Mouse (Mus musculus): ENCODE measurements around the gene Phactr2.

The Phactr2 gene

DNA sequence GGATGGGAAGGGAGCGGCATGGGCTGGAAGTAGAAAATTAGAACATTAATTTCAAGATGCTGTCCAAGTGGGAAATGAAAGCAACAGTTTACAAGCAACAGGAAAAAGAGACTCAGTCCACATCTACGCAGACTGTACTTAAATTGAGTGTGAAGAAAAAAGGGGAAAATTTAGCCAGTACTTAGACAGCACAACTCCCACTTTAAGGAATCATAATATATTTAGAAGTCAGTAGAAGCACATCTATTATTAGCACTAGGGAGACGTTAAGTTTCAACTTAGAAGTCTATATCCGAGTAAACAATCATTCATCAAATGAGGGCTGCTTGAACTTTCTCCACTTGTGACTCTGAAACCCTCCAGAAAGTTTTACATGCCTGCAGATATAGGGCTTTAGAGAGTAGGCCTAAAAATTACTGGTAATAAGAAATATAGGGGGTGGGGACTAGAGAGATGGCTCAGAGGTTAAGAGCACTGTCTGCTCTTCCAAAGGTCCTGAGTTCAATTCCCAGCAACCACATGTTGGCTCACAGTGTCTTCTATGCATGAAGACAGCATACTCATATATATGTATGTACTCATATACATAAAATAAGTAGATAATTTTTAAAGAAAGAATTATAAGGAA lies 142.7 kb downstream of the Phactr2 start:
- DNase-seq (ENCODE audit: low spot score), result no peak

DNA sequence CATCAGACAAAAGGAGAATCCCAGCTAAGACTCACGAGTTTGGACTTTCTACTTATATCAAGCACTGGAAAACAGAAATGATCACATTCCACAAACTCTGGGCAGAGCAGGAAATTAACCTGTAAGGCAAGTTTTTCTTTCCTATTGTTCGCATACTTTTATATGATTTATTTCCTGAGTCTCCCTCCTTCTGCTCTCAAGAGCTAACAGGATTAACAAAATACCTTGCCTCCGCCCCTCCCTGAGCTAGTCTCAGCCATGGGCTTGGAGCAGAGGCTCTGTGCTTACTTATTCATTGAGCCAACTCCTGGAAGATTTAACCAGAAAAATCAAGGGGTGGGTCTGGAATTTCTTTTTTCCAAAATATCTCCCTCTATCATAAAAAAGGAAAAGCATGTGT lies 145.6 kb downstream of the Phactr2 start:
- DNase-seq (ENCODE audit: low spot score), result peak; percentile 46

DNA sequence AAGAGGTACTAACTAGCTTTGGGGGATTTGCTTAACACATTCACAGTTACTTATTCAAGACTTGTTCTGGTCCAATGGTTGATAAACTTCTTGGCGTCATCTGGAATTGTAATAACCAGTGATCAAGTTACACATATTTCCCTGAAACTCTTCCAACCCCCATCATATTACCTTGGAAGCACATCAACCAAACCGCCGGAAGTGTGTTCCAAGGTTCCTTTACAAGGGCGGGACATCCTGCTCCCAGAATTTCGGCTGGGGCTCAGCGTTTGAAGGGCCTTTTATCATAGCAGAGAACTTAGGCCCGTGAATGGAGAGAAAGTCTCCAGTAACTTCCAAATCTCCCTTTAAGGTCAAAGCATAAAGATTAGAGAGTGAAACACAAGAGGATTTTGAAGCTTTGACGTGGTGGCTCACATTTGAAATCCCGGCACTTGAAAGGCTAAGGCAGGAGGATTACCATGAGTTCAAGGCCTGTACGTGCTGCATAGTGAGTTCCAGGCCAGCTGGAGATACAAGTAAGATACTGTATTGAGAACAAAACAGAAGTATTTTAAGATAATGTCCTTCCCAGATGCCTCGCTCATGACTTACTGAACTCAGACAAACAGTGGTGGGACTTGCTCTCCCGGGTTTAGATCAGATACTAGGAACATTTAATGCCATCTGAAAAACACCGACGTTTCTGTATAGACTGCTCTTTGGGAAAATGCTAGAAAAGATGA lies 147.9 kb downstream of the Phactr2 start:
- DNase-seq (ENCODE audit: low spot score), result no peak

DNA sequence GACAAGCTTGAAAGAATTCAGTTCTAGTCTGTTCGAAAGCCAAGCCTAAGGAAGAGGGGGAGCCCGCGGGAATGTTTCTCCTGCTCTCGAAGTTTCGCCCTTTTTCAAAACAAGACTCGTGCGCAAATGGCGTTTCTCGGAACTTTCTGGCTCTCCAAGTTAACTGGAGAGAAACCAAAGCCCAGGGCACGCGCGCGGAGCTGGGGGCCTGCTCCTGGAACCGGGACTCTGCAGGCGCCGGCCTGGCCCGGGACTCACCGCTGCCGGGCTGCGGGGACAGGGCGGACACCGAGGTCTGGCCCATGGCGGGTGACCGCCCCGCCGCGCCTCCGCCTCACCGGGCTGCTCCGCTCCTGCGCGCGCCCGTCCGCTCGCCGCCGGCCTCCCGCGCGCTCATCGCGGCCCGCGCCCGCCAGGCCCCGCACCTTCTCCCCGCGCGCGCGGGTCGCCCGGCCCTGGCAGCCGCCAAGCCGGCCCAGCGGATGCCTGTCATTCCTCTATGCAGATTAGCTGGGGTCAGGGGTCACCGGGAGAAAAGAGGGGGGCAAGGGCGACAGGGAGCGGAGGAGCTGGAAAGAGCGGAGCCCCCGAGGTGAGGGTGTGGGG lies 150.3 kb downstream of the Phactr2 start:
- DNase-seq (ENCODE audit: low spot score), result peak; percentile 75

DNA sequence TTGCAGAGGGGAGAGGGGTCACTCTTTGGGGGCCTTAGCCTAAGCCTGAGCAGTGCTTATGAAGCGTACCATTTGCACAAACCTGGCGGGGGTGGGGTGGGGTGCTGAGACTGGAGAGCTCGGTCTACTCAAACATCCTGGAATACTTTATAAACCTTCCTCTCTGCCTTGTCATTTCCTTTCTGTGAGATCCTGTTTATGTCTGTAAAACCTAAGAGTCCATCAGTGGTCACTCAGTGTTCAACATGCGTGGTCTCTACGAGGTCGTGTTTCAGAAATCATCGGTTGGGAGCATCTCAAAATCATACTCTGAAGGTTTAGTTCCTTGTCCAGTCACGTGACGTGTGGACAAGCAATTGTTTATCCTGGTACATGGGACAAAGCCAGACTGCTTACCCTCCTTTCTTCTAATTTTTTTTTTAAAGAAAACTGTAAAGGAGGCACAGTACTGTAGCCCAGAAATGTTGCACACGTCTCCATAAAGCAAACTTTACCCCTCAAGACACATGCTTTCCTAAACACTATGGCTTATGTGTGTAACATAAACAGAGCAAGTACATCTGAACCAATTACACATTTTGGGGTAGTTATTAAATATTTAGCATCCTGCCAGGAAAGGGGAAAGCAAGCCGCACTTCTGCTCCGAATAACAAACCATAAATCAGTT lies 150.9 kb downstream of the Phactr2 start:
- peak; percentile 13 for DNase-seq (ENCODE audit: low spot score)

DNA sequence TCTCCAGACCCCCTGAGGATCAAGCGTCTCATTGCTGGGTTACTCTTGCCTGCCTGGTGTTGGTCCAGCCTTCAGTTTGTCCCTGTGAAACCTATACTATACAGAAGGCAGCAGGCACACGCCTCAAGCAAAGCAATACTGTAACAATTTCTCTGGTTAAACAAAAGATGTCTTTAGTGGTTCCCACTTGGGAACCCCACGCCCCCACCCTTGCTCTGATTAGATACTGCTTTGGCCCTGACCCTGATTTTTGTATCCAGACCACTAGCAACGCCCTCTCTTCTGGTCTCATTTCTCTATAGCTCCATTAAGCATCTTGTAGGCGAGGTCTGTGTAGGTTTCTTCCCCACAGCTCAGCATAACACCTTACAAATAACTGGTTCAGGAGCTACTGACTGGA lies 159.2 kb downstream of the Phactr2 start:
- no peak for DNase-seq (ENCODE audit: low spot score)

DNA sequence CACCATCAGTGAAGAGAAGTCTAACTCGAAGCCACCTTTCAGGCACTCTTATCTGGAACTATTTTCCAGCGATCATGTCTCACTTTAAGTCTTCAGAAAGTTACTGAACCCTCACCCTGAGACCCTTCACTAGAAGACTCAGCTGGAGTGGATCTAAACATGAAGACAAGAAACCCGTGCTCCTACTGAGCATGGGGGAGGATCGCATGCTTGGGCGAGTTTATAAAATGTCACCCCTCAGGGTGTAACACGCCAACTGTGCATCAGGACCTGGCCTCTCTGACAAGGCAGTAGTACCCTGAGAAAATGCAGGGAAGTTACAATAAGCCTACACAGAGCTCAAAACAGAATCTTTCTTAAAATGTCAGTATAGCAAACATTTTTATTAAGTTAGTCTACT lies 161.6 kb downstream of the Phactr2 start:
- DNase-seq (ENCODE audit: low spot score), result no peak

DNA sequence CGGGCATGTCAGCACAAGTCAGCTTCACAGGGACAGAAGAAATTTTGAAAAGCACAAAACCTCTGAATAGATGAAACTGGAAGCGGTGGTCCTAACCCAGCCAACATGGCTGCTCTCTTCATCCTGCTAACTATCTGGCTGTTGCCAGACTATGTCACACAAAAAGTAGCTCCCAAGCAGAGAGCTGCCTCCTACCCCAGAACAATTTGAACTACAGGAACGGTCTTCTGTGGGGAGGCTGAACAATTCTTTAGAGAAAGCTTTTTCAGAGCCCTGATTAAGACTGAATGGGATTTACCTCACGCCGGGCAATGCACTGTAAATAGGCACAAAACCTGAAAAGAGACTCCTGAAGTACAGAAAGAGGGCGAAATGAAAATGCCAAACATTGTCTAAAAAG lies 162.6 kb downstream of the Phactr2 start:
- DNase-seq (ENCODE audit: low spot score), result no peak

DNA sequence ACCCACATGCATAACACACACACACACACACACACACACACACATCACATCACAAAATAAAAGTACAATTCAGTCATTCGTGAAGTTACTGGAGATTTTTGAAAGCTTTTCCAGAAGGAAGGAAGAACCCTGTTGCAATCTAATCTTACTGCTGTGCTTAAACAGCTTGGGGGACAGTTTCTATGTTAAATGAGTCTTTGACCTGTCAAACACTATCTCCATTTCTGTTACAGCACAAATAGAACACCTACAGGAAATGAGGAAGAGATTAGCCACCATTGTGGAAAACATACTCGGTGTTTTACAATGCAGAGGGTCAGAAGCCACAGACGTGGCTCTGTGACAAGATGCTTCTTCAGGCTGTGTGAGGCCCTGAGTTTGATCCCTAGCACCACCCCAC lies 164.1 kb downstream of the Phactr2 start:
- no peak for DNase-seq (ENCODE audit: low spot score)

DNA sequence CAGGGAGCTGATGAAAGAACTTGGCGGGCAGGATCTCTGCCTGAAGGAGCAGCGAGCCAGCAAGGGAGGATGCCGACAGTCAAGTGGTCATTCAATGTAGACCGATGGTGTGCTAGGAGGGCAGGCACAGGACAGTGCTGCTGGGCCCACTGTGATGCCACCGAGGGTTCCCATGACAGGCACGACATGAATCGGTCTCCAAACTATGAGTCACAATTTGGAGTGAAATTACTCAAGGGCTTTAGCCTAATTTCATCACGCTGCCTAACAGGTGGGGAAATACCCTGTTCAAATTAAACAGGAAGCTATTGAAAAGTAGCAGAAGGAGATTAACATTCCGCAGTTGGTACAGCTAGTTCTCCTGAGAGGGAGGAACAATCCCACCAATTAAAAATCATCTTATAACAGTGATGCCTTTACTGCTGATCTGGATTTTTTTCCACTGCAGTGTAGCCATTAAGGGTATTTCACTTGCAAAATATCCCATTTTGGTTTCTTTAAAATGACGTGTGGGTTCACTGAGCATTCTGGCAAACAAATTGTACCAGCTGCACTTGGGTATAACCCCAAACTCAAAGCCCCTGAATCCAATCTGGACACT lies 169.5 kb downstream of the Phactr2 start:
- DNase-seq (ENCODE audit: low spot score), result no peak

DNA sequence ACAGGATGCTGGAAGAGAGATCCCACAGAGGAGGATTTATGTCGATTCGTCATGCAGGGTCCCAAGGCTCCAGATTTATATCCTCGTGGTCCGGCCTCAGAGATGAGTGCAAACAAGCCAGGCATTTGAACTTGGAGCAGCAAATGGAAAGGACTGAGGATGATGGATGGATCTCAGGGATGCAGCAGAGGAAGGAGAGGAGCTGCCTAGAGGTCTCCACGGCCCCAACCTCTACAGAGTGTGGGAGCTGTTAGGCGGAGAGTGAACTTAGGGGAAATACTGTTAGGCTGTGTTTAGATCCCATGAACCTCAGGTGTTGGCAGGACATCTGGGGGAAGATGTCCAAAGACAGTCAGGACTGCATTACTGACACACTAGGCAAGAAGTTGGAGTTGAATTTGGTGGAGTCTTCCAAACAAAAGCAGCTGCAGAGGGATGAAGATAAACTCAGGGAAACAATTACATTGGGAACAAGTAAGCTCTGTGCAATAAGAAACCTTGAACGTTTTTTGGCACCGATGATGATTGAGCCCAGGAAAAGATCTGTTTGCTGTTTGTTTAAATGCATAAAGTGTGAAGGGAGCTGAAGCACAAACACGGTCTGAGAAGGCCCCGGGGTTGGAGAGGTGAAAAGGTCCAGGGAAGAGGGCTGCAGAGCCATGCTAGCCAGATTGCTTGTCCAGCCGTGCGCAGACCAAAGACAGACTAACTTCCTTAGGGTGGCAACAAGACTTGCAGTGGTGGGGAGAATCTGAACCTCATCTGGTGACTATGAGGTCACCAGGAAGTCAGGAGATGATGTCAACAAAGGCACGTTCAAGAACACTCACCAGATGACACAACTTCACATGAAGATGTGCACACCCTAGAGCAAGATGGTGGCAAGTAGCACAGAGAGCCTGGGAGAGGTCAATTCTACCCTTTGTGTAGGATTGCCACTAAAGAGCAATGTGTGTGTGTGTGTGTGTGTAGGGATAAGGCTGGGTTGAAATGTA lies 170.6 kb downstream of the Phactr2 start:
- DNase-seq (ENCODE audit: low spot score), result no peak

DNA sequence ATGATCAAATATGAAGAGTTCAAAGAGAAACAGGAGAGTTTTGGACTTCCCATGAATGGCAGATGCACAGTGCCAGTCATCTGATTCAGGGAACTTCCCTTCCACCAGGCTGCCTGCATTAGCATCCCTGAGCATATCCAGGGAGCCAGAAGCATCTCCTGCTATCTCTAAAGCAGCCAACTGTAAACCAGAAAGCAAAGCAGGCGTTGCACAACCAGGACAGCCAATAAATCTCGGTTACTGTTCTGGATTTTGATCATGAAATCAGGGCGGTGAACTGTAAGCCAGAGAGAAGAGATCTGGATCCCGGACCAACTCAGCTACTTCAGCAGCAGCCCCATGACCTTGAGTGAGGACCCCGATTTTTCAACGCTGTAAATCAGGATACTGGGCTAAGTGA lies 173.6 kb downstream of the Phactr2 start:
- peak; percentile 23 for DNase-seq (ENCODE audit: low spot score)

DNA sequence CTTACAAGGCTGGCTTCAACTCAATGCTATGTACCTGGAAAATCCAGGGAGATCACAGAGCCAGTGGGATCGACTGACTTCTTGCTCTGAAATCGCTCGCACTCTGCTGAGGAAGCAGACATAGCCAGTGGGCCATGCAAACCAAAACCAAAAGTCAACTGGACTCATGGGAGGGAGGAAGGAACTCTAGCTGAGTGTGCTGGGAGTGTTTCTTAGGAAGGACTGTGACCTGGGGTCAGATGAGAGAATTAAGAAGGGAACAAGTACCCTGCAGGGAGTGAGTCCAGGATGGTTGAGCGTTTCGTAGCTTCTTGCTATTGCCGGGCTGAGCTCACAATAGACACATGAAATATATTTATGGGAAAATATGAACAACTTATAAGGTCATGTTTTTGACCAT lies 174.0 kb downstream of the Phactr2 start:
- DNase-seq (ENCODE audit: low spot score), result no peak

DNA sequence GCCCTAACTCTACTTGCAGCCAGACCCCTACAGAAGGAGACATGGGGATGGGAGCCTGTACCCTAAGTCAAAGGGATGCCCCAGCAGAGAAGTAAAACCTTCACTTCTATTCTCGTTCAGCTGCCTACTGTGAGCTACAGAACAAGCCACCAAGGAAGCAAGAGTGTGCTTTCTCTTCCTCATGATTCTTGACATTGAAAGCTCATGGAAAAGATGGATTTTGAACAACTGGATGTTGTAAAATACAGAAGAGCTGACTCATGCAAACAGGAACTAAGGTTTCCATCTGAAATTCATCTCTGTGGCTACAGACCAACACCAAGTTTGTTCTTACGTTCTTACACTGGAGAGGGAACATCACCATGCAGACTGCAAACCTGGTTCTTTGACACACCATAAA lies 179.3 kb downstream of the Phactr2 start:
- no peak for DNase-seq (ENCODE audit: low spot score)

DNA sequence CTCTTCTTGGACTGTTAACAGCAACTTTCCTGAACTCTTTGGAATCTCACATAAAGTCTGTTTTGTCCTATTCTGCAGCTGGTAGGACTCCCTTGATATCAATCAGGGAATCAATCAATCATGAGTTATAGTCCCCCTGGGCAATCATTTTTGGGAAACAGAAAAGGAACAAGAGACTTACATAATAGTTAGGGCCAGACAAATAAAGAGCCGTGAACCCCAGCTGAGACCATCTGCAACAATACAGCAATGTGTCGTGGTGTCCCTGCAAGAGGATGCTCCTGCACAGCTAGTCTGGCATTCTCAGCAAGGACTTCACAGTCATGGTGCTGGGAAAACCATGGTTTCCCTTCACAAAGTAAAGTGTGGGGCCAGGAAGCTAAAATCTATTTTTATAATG lies 182.2 kb downstream of the Phactr2 start:
- DNase-seq (ENCODE audit: low spot score), result no peak

DNA sequence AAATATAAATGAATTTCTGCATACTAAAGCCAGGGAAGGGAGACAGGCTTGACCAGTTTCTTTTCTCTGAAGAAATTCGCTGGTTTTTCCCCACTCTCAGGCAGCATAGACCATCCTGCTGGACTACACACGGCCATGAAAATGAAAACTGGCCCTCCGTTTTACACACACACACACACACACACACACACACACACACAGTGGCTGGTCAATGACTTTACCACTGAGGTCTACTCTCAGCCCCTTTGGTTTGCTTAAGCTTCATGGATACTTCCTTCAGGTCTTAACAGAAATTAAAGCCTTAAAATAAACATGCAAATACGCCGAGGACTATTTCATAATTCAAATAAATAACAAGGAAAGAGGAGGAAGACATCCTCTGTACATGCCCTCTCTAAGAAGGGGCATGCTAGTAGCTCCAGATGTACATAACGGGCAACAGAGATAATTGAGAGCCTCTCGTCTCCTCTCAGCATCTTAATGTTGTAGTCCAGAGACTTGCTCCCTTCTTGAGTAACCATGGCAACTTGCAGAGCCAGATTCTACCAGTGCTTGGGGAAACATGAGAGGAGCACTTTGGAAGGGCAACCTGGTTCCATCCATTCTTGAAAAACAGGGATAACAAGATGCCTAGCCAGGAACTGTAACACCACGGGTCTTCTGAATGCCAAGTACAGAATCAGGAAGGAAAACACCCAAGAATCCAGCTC lies 184.8 kb downstream of the Phactr2 start:
- DNase-seq (ENCODE audit: low spot score), result no peak

DNA sequence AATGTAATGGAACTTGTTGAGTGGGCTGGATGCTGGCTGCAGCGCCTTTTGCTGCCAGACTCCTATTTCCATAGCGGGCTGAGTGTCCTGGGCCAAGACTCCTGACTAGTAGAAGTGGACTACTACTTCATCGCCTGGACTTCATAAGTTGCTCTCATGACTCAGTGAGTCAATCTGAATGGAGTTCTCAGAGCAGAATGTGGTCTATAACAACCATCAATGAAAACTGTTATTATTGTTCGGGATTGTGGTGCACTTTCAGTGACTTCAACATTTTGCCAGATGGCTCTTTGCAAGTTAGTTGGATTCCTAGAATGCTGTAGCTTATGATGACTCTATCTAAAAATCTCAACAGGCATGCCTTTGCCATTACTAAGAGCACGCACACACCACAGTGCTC lies 185.9 kb downstream of the Phactr2 start:
- no peak for DNase-seq (ENCODE audit: low spot score)

DNA sequence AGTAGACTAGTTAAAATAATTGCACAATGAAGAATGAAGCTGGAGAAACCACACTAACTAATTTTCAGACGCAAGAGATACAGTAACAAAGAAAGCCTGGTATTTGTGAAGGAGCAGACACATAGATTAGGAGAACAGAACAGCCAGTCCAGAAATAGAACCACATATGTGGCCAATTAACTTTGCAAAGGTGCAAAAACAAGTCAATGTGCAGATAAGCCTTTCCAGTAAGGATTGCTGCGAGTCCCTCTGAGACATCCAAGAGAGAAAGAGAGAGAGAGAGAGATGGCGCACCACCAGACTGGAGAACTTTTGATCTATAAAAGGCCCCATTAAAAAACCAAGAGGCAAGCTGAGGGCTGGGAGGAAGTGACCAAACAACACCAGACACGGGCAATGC lies 190.8 kb downstream of the Phactr2 start:
- no peak for DNase-seq (ENCODE audit: low spot score)

DNA sequence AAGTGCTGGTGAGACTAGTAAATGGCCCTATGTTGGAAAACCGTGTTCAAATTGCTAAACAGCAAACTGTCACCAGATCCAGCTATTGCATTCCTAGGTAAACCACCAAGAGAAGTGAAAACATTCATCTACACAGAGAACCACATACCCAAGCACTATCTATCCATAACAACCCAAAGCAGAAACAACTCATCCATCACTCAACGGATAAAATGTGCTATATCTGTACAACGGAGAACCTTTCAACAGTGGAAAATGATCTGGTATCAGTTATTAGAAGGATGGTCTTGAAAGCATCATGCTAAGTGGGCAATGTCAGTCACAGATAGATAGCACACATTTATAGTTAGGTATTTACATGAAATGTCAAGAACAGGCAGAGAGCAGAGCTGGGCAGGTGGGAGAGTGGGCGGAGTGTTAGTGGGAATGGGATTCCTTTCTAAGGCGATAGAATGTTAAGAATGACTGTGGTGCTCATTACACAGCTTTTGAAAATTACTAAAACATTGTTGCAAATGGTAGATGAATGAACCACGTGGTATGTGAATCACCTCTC lies 193.8 kb downstream of the Phactr2 start:
- no peak for DNase-seq (ENCODE audit: low spot score)

DNA sequence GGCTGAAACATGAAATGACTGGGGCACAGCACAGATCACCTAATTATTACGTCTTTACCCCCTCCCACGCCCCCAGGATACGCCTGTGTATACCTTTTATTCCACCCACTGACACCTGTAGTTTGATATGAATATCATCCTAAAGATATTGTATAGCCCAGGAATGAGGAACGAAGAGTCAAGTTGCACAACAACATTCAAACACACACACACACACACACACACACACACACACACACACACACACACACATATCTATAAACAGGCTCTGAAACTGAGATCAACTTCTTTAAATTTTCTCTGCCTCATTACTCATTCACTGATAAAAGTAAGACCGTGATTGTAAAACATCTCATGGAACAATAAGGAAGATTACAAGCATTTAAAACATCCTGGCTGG lies 197.9 kb downstream of the Phactr2 start:
- no peak for DNase-seq (ENCODE audit: low spot score)
